Mouse (Mus musculus) CH12.LX (cell line): ENCODE results near the gene Rtel1. TPM values are rescaled to one million over a fixed set of nuclear protein-coding genes. Genes with fewer than 3 reads are reported as not detected.

Experiments used
- DNase-seq: peaks from one replicate; pipeline ENCODE4 v3.0.0-alpha.2; 2013; ENCODE audit errors: extremely low read depth
- H3K27ac ChIP-seq: 2 replicates; pipeline ENCODE4 v1.5.1; 2012; ENCODE audit warnings: low read depth, mild to moderate bottlenecking, control low read depth, moderate library complexity; ENCODE audit not compliant: insufficient read depth
- H3K27me3 ChIP-seq: replicated peaks from 2 replicates; pipeline ENCODE3; 2012; ENCODE audit warnings: inconsistent platforms
- H3K36me3 ChIP-seq, 2 experiments: replicated peaks in 1 of 2; 2 replicates each; pipeline versions ENCODE3 to v1.6.1; 2012; ENCODE audit warnings: inconsistent platforms in 1 of 2, low read length in 1 of 2, mild to moderate bottlenecking in 1 of 2, mixed read lengths in 1 of 2, moderate library complexity in 1 of 2; ENCODE audit not compliant: control insufficient read depth in 1 of 2, insufficient read depth in 1 of 2
- H3K4me1 ChIP-seq, 2 experiments: 2 replicates each; pipeline ENCODE4 v1.6.1; 2012; ENCODE audit warnings: inconsistent platforms in 1 of 2, moderate library complexity in 1 of 2; ENCODE audit not compliant: insufficient read depth in 2 of 2, control insufficient read depth in 1 of 2
- H3K4me2 ChIP-seq: 2 replicates; pipeline ENCODE4 v1.6.1; 2012; ENCODE audit warnings: low read depth, mild to moderate bottlenecking, control low read depth; ENCODE audit not compliant: poor library complexity, insufficient read depth, severe bottlenecking
- H3K4me3 ChIP-seq, 3 experiments: fragments of 150-350 bp in 1 of 3; sonication (generic) in 1 of 3; replicated peaks in 1 of 3; 2 replicates each; pipeline versions ENCODE3 to v1.5.1; 2011 to 2012; ENCODE audit warnings: low read depth in 2 of 3, low read length in 2 of 3, mild to moderate bottlenecking in 2 of 3, moderate library complexity in 2 of 3, control low read depth in 1 of 3, improper control_type of control experiment in 1 of 3, inconsistent platforms in 1 of 3, mixed read lengths in 1 of 3; ENCODE audit not compliant: poor library complexity in 1 of 3
- H3K79me2 ChIP-seq: replicated peaks from 2 replicates; pipeline ENCODE4 v1.6.1; 2012; ENCODE audit warnings: mild to moderate bottlenecking, moderate library complexity; ENCODE audit not compliant: control insufficient read depth, poor library complexity, insufficient read depth, severe bottlenecking; ENCODE audit errors: extremely low read depth
- H3K9ac ChIP-seq: 2 replicates; pipeline ENCODE4 v1.6.1; 2012; ENCODE audit warnings: low read depth, mild to moderate bottlenecking, control low read depth, moderate library complexity; ENCODE audit not compliant: insufficient read depth
- H3K9me3 ChIP-seq: replicated peaks from 2 replicates; pipeline ENCODE3; 2012; ENCODE audit warnings: low read length, inconsistent platforms, mixed read lengths
- BHLHE40 ChIP-seq: IDR thresholded peaks from 2 replicates; pipeline ENCODE4 v1.6.1; 2011; ENCODE audit warnings: mild to moderate bottlenecking, low read depth, low read length, improper control_type of control experiment
- CHD1 ChIP-seq: IDR thresholded peaks from 2 replicates; pipeline ENCODE4 v1.6.1; 2012; ENCODE audit warnings: low read depth, low read length, improper control_type of control experiment, inconsistent platforms
- CHD2 ChIP-seq: IDR thresholded peaks from 2 replicates; pipeline ENCODE4 v1.6.1; 2011; ENCODE audit warnings: low read length, improper control_type of control experiment
- EP300 ChIP-seq: IDR thresholded peaks from 2 replicates; pipeline ENCODE4 v1.6.1; 2011; ENCODE audit warnings: low read length, improper control_type of control experiment
- IRF4 ChIP-seq: IDR thresholded peaks from 2 replicates; pipeline ENCODE4 v1.6.1; 2014; ENCODE audit warnings: low read depth, mild to moderate bottlenecking, inconsistent platforms, low read length, improper control_type of control experiment
- JUND ChIP-seq: conservative IDR thresholded peaks from 2 replicates; pipeline ENCODE4 v1.6.1; 2011; ENCODE audit warnings: low read depth, low read length, improper control_type of control experiment
- KAT2A ChIP-seq: IDR thresholded peaks from 2 replicates; pipeline ENCODE4 v1.6.1; 2012; ENCODE audit warnings: low read length, improper control_type of control experiment, inconsistent platforms; ENCODE audit not compliant: insufficient replicate concordance
- MAX ChIP-seq: IDR thresholded peaks from 2 replicates; pipeline ENCODE4 v1.6.1; 2011; ENCODE audit warnings: low read length, improper control_type of control experiment
- MAZ ChIP-seq: IDR thresholded peaks from 2 replicates; pipeline ENCODE4 v1.6.1; 2012; ENCODE audit warnings: low read depth, mild to moderate bottlenecking, inconsistent platforms, low read length, improper control_type of control experiment, moderate library complexity
- MEF2A ChIP-seq: IDR thresholded peaks from 2 replicates; pipeline ENCODE4 v1.6.1; 2014; ENCODE audit warnings: low read depth, mild to moderate bottlenecking, inconsistent platforms, low read length, improper control_type of control experiment, borderline replicate concordance
- MXI1 ChIP-seq: IDR thresholded peaks from 2 replicates; pipeline ENCODE4 v1.6.1; 2011; ENCODE audit warnings: mild to moderate bottlenecking, low read depth, low read length, improper control_type of control experiment
- NRF1 ChIP-seq: IDR thresholded peaks from 2 replicates; pipeline ENCODE4 v1.6.1; 2014; ENCODE audit warnings: low read depth, mild to moderate bottlenecking, inconsistent platforms, low read length, improper control_type of control experiment, moderate library complexity
- PAX5 ChIP-seq: IDR thresholded peaks from 2 replicates; pipeline ENCODE4 v1.6.1; 2012; ENCODE audit warnings: low read length, inconsistent platforms, mixed read lengths
- POLR2AphosphoS2 ChIP-seq: IDR thresholded peaks from 2 replicates; pipeline ENCODE4 v1.6.1; 2011; ENCODE audit warnings: low read depth, low read length, improper control_type of control experiment
- RAD21 ChIP-seq: IDR thresholded peaks from 2 replicates; pipeline ENCODE4 v1.6.1; 2011; ENCODE audit warnings: low read depth, mild to moderate bottlenecking, low read length, improper control_type of control experiment, moderate library complexity
- RCOR1 ChIP-seq: conservative IDR thresholded peaks from 2 replicates; pipeline ENCODE4 v1.6.1; 2012; ENCODE audit warnings: low read depth, mild to moderate bottlenecking, inconsistent platforms, low read length, improper control_type of control experiment
- SMC3 ChIP-seq: IDR thresholded peaks from 2 replicates; pipeline ENCODE4 v1.6.1; 2011; ENCODE audit warnings: low read depth, low read length, improper control_type of control experiment
- TBP ChIP-seq: conservative IDR thresholded peaks from 2 replicates; pipeline ENCODE4 v1.6.1; 2011; ENCODE audit warnings: low read depth, low read length, improper control_type of control experiment
- TCF12 ChIP-seq: IDR thresholded peaks from 2 replicates; pipeline ENCODE4 v1.6.1; 2014; ENCODE audit warnings: low read depth, mild to moderate bottlenecking, inconsistent platforms, low read length, improper control_type of control experiment
- UBTF ChIP-seq: IDR thresholded peaks from 2 replicates; pipeline ENCODE4 v1.6.1; 2012; ENCODE audit warnings: low read depth, mild to moderate bottlenecking, inconsistent platforms, low read length, improper control_type of control experiment, moderate library complexity
- USF1 ChIP-seq: IDR thresholded peaks from 2 replicates; pipeline ENCODE4 v1.6.1; 2014; ENCODE audit warnings: low read depth, mild to moderate bottlenecking, inconsistent platforms, low read length, improper control_type of control experiment
- ZMIZ1 ChIP-seq: IDR thresholded peaks from 2 replicates; pipeline ENCODE4 v1.6.1; 2012; ENCODE audit warnings: low read depth, mild to moderate bottlenecking, inconsistent platforms, low read length, improper control_type of control experiment
- ZNF384 ChIP-seq: IDR thresholded peaks from 2 replicates; pipeline ENCODE4 v1.6.1; 2012; ENCODE audit warnings: low read depth, low read length, improper control_type of control experiment, inconsistent platforms
- dilution Hi-C: fragments of 300-500 bp; cut with MboI; formaldehyde crosslinking; loops from 2 replicates; pipeline ENCODE4 v1.14.3; 2020; ENCODE audit warnings: low sequenced_read_pairs; ENCODE audit not compliant: extremely low pct_unique_long_range_greater_than_20kb, extremely low pct_ligation_motif_present
- in situ Hi-C: fragments of 300-500 bp; cut with MboI; formaldehyde crosslinking; loops from 3 replicates; pipeline ENCODE4 v1.14.3; 2019; ENCODE audit warnings: low sequenced_read_pairs, low pct_ligation_motif_present, low pct_unique_long_range_greater_than_20kb, mixed read lengths
- polyA plus RNA-seq: library from polyadenylated mRNA; unstranded; fragments of >175 nt; gene quantifications from 2 replicates; pipeline ENCODE4 v1.2.1, GENCODE M21; 2012; ENCODE audit warnings: low read depth; ENCODE audit not compliant: insufficient read length
- total RNA-seq, 2 experiments: library from RNA; depleted of rRNA; stranded (reverse); fragments of 300-350 nt in 1 of 2; fragments of >200 nt in 1 of 2; gene quantifications; 2 replicates each; pipeline ENCODE4 v1.2.3; 2012 to 2014

The Rtel1 gene
- total and polyA plus RNA-seq, 3 experiments: 65.4 to 89.2 (median 67.6) TPM

- no peak for TF ChIP-seq KAT2A
- TF ChIP-seq USF1: no peak
- TF ChIP-seq MAX: no peak
- no peak for TF ChIP-seq TCF12
- no peak for TF ChIP-seq IRF4
- TF ChIP-seq RCOR1: no peak
- TF ChIP-seq TBP: no peak
- dilution Hi-C loops: no loop called here
Measured at GRCm38 (mm10) chr2:181340426-181340825, 20.9 kb downstream of the Rtel1 start.

GRCm38 (mm10) chr2:181342766-181343165 lies 23.2 kb downstream of the Rtel1 start:
- Histone ChIP-seq H3K4me2 (no peak overlapping the region), H3K27me3 (no peaks in the 10 kb centered on the region), H3K36me3 (peaks cover 68 to 89% of the 10 kb centered on the region in 2 experiments)

More at GRCm38 (mm10) chr2:181340426-181340825, 20.9 kb downstream of the Rtel1 start:
- Histone ChIP-seq H3K36me3 (peaks cover 64 to 90% of the 10 kb centered on the region in 2 experiments), H3K9me3 (no peaks in the 10 kb centered on the region), H3K9ac (no peak overlapping the region), H3K4me3 (no peak overlapping the region), H3K27me3 (no peaks in the 10 kb centered on the region), H3K4me1 (no peaks in the 10 kb centered on the region), H3K79me2 (no peaks in the 10 kb centered on the region), H3K4me2 (no peak overlapping the region), H3K27ac (no peak overlapping the region)
- in situ Hi-C loops: no loop called here
- no peak for DNase-seq

GRCm38 (mm10) chr2:181356780-181357179 lies 37.2 kb downstream of the Rtel1 start:
- Histone ChIP-seq H3K4me3 (no peak overlapping the region), H3K9me3 (no peaks in the 10 kb centered on the region), H3K27me3 (no peaks in the 10 kb centered on the region), H3K9ac (no peak overlapping the region), H3K4me1 (peaks cover 0 to under 1% of the 10 kb centered on the region in 2 experiments; a peak in 1 of 4 replicates), H3K36me3 (peaks cover 91 to 100% of the 10 kb centered on the region in 2 experiments), H3K27ac (no peak overlapping the region), H3K79me2 (no peaks in the 10 kb centered on the region), H3K4me2 (no peak overlapping the region)
- in situ Hi-C loops (loop anchor here (25.0 kb wide), 1 partner anchor 644 kb away; the partner anchor contains the start of genes Dido1 and Gid8), dilution Hi-C loops (no loop called here)
- TF ChIP-seq ZMIZ1 (peak; percentile 36; the same call in 1 of the 2 replicates), POLR2AphosphoS2 (peak; percentile 70; the same call in 1 of the 2 replicates), MXI1 (no peak)
- DNase-seq: no peak

More at GRCm38 (mm10) chr2:181342766-181343165, 23.2 kb downstream of the Rtel1 start:
- Histone ChIP-seq H3K27ac (no peak overlapping the region), H3K4me1 (no peaks in the 10 kb centered on the region), H3K79me2 (no peaks in the 10 kb centered on the region), H3K9me3 (no peaks in the 10 kb centered on the region), H3K4me3 (no peak overlapping the region), H3K9ac (no peak overlapping the region)
- in situ Hi-C loops (no loop called here), dilution Hi-C loops (no loop called here)
- TF ChIP-seq CHD1: no peak
- no peak for TF ChIP-seq UBTF
- TF ChIP-seq JUND: no peak
- TF ChIP-seq MAX: no peak
- no peak for TF ChIP-seq MAZ
- TF ChIP-seq NRF1: no peak
- TF ChIP-seq IRF4: no peak
- no peak for TF ChIP-seq MEF2A
- no peak for TF ChIP-seq SMC3
- TF ChIP-seq RCOR1: no peak
- no peak for TF ChIP-seq ZNF384
- no peak for TF ChIP-seq TCF12
- TF ChIP-seq ZMIZ1: no peak
- TF ChIP-seq EP300: no peak
- no peak for TF ChIP-seq BHLHE40
- no peak for TF ChIP-seq POLR2AphosphoS2
- no peak for TF ChIP-seq CHD2
- TF ChIP-seq PAX5: no peak
- TF ChIP-seq RAD21: no peak
- no peak for DNase-seq
